Mouse (Mus musculus): ENCODE data around the gene 2210016L21Rik.

GRCm38 (mm10) chr5:114997327-114997726, 55.4 kb downstream of the 2210016L21Rik start:
- TF ChIP-seq CTCF (IDR thresholded peaks at IDR 0.05): no peak
- TF ChIP-seq EP300 (IDR thresholded peaks at IDR 0.05): peak; percentile 76
